Mouse (Mus musculus) thymus, adult 18-20 months (tissue): ENCODE measurements around the gene Tmem100.

Experiments used
- DNase-seq, 2 experiments: peaks; one replicate each; pipeline ENCODE4 v3.0.0; 2022; ENCODE audit warnings: mixed read lengths in 2 of 2

The Tmem100 gene

DNA sequence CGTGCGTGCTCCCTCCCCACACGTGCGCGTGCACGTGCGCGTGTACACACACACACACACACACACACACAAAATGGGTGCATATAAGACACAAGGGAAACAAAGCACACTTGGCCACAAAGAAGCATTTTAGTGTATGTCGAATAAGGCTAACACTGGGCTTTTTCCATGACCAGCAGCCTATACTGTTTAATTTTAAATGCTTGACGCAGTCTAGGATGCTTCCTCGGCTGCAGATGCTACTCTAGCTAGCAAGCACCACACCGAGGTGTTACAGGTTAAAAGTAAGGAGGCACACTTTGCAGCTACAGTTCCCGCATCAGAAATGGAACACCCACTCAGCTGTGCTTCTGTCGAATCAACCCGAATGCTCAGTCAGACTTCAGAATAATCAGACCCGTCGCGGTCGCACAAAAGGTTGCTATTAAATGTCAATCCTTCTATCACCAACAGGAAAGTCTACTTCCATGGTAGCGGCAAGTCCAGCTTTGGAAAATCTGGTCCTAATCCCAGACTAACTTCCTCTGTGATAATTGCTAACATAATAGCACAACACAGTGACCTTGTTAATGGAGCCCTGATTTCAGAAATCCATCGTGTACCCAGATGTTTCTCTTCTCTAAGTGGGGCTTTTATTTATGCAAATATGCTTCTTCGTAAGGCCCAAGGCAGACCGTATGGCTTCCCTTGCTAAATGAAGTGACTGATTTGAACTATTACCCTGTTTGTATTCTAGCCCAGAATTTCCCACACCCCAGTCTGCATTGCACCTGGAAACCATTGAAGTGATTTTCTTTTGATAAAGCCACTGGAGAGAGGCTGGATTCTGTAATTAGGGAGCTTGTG is 36.5 kb downstream of the Tmem100 start:
- DNase-seq = no peak

DNA sequence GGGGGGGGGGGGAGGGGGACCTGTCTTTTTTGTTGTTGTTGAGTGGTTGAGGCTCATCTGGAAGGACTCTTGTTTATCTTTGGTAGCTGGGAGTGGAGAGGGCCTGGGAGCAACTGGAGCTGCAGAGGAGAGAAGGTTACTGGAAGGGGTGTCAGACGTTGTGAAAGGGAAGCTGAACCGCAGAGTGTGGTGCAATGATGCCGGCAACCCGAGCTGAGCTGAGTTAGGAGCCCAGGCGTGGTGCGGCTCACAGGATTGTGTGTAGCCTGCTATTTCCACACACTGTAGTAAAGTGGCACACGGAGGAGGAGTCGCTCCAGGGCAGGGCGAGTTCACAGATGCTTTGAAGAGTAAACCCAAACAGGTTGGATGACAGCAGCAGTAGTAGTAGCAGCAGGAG is 41.6 kb downstream of the Tmem100 start:
- no peak for DNase-seq

DNA sequence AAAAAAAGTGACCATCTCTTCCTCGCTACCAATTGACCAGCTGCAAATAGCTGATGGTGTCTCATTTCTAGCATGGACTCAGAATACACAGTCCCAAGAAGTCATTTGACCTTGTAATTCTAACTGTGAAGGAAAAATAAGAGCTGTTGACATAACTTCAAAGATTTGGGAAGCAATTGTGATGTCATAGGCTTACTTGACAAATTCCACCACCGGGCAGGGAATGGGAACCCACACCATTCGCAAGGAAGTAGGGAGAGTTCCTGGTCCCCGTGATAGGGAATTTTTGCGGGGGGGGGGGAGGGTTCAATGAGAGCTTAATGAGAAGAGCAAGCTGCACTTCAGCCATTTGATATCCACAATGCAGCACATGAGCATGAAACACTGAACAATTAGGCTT is 43.1 kb downstream of the Tmem100 start:
- DNase-seq = no peak

DNA sequence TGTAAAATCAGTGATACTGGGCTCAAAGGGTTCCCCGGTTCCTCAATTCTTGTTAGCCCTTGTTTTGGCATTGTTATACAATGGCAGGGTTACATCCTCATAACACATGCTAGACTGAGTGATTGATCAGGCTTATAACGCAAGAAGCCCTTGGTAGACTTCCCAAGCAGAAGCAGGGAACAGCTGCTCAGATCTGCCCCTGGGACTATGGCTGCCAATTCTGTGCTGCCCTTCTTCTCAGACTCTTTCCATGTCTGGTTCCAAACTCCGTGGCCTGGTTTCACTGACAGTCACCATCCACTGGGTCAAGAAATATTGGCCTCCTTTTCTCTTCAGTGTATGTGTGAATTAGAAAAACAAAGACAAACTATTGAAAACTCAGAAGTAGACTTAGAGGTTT is 46.5 kb downstream of the Tmem100 start:
- no peak for DNase-seq

DNA sequence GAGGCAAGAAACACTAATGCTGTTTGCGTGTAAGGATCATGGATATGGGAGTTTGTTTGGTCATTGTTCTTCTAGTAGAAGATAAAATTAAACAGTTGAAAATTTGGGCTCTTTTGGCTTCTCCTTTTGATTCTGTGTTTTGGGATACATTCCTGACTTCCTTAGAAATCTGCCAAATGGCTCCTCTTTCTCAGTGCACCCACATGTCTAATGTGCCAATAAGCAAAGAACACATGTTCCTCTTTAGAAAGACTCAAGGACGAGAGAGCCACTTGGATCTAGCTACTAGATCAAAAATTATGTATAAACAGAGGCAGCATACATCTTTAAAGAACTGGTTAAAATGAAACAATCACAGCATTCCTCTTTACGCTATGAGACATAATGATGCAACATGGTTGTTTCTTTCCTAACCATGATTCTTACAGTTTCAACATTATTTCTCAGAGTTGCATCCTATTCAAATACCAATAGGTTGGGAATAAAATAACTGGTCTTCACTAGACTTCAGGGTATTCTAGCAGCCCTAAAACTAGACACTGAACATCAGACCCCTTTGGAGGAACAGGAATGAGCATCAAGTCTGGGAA is 50.6 kb downstream of the Tmem100 start:
- DNase-seq = no peak

DNA sequence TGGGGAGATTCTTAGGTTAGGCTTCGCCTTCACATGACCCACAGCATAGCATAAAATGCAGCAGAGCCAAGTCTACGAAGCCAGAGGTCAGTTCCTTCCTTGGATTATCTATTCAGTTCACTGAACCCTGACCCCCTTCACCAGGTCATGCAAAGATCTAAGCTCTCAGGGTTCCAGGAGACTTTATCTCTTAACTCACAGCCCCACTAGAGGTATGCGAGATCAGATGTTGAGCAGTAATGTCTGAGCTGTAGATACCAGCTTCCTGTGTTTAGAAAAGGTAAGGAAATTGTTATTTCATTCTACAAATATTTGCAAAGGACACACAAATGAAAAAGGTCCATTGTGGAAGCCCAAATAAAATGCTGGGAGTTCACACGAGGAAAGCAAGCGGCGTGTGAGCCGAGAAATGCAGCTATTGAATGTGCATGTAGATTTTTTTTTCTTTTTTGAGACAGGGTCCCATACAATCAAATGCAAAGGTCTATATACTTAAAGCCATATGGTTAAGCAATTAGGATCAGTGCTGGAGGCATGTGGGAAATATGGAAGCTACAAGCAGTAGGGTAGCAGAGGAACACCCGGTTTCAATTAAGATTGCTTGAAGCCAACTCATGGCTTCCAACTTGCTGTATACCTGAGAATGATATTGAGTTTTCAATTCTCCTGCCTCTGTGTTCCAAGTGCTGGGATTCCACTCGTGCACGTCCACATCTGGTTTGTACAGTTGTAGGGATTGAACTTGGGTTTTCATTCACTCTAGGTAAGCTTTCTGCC is 51.9 kb downstream of the Tmem100 start:
- DNase-seq = no peak

DNA sequence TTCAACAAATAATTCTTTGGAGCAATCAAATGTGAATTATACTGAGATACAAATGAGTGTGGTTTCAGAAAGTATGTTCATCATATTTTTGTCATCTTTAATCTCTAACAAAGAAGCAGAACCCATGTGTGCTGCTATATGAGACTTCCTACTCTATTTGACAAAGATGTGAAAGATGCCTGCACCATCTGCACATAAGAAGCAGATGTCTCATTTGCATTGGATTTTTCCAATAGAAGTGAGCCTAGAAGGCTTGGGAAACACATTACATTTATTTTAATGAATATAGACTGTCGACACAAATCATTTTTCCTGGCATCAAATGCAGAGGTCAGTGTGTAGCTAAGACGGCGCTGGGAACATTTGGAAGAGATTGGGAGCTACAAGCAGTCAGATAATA is 52.9 kb downstream of the Tmem100 start:
- DNase-seq = no peak

DNA sequence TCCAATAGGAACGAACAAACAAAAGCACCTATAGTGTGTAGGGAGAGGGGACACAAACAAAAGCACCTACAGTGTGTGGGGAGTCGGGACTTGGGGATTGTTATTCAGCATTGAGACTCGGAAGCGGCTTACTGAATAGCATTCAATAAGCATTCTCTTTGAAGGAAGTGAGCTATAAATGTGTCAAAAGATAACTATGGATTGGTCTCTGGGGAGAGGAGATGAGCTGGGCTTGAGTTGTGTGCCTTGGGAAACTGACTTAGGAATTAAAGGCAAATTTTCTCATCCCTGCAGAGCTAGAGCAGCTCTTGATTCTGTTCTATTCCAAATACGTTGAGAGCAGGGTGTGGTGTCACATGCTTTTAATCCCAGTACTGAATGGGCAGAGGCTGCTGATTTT is 54.0 kb downstream of the Tmem100 start:
- no peak for DNase-seq
